Mouse (Mus musculus) heart, embryonic 12.5 days (tissue): ENCODE measurements at regions not wholly inside any gene's neighbourhood (a gene's known extent, or its start where the extent isn't known, plus 50 kb on each side); places are given as distances from the start of the nearest gene placed in this dataset.

Experiments used
- ATAC-seq: fragments of 200-750 bp; cut with Nextera tagmentation; 2 replicates; pipeline ENCODE4 v1.8.0; 2017; ENCODE audit warnings: moderate TSS enrichment, moderate library complexity; ENCODE audit not compliant: insufficient number of reproducible peaks, low FRiP score
- H3K27ac ChIP-seq: fragments of 300-500 bp; sonication (generic); 2 replicates; pipeline ENCODE4 v1.5.1; 2016; ENCODE audit warnings: mild to moderate bottlenecking, moderate library complexity; ENCODE audit not compliant: poor library complexity, severe bottlenecking
- H3K27me3 ChIP-seq: fragments of 300-500 bp; sonication (generic); replicated peaks from 2 replicates; pipeline ENCODE4 v1.6.1; 2016; ENCODE audit warnings: mild to moderate bottlenecking, moderate library complexity
- H3K36me3 ChIP-seq: fragments of 300-500 bp; sonication (generic); 2 replicates; pipeline ENCODE4 v1.6.1; 2016; ENCODE audit warnings: mild to moderate bottlenecking, moderate library complexity
- H3K4me1 ChIP-seq: fragments of 300-500 bp; sonication (generic); replicated peaks from 2 replicates; pipeline ENCODE4 v1.6.1; 2016; ENCODE audit warnings: mild to moderate bottlenecking
- H3K4me2 ChIP-seq: fragments of 300-500 bp; sonication (generic); 2 replicates; pipeline ENCODE4 v1.6.1; 2016; ENCODE audit warnings: mild to moderate bottlenecking, moderate library complexity
- H3K4me3 ChIP-seq: fragments of 300-500 bp; sonication (generic); 2 replicates; pipeline ENCODE4 v1.5.1; 2016; ENCODE audit warnings: mild to moderate bottlenecking
- H3K9ac ChIP-seq: fragments of 300-500 bp; sonication (generic); 2 replicates; pipeline ENCODE4 v1.6.1; 2016; ENCODE audit warnings: mild to moderate bottlenecking, moderate library complexity
- H3K9me3 ChIP-seq: fragments of 300-500 bp; sonication (generic); replicated peaks from 2 replicates; pipeline ENCODE4 v1.6.1; 2016; ENCODE audit warnings: mild to moderate bottlenecking, moderate library complexity
- WGBS: fragments of 180-500 bp; shearing (Covaris S2); methylation state at CpG from one replicate; pipeline ENCODE4 v1.1.7; 2016; 5-methylcytosine and 5-hydroxymethylcytosine counted together

DNA sequence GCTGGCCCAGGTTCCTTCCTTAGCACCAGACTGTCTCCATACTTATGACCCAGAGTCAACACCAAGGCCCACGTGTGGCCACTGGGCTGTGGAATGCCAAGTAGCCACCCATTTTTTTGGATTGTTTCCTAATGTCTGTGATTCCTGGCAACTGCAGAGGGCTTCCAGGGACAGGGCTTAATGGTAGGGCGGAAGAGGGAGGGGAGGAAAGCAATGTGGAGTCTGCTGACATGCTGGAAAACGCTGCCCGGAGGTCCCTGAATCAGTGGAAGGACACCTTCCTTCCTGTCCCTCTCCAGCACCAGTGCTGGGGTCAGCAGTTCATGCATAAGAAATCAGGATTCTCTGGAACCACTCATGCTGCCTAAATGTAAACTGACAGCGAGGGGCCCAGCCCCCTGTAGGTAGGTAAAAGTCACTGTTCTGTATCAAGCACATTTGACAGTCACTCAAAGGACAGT, 90.8 kb downstream of the Iyd start:
- Histone ChIP-seq H3K4me3 (no peak overlapping the region), H3K4me2 (no peak overlapping the region), H3K36me3 (no peaks in the 10 kb centered on the region), H3K27me3 (no peaks in the 10 kb centered on the region), H3K9me3 (no peaks in the 10 kb centered on the region), H3K4me1 (peaks cover 22% of the 10 kb centered on the region), H3K9ac (no peak overlapping the region), H3K27ac (peak overlapping the region; percentile 43; the same call in 1 of the 2 replicates)
- 33% methylated on average over 5 of the region's 5 CpGs for WGBS
- ATAC-seq: peak; percentile 84

GRCm38 (mm10) chr10:3633871-3634496, 93.9 kb downstream of the Iyd start:
- Histone ChIP-seq H3K4me3 (no peak overlapping the region), H3K4me2 (no peak overlapping the region), H3K27me3 (no peaks in the 10 kb centered on the region), H3K4me1 (peaks cover 22% of the 10 kb centered on the region), H3K9ac (no peak overlapping the region), H3K9me3 (no peaks in the 10 kb centered on the region), H3K27ac (peak overlapping the region; percentile 56), H3K36me3 (no peaks in the 10 kb centered on the region)
- peak; percentile 58 for ATAC-seq
- 33% methylated on average over 5 of the region's 5 CpGs for WGBS

- no peak for ATAC-seq
- no peaks in the 10 kb centered on the region for H3K9me3 ChIP-seq
- WGBS: 76% methylated on average over 5 of the region's 5 CpGs
- H3K9ac ChIP-seq: no peak overlapping the region
- no peaks in the 10 kb centered on the region for H3K36me3 ChIP-seq
- no peak overlapping the region for H3K4me2 ChIP-seq
- no peak overlapping the region for H3K4me3 ChIP-seq
- no peaks in the 10 kb centered on the region for H3K4me1 ChIP-seq
- no peak overlapping the region for H3K27ac ChIP-seq
- H3K27me3 ChIP-seq: no peaks in the 10 kb centered on the region
Observed at GRCm38 (mm10) chr10:3644111-3644510, 96.1 kb upstream of the Plekhg1 start.

GRCm38 (mm10) chr10:3645030-3645429, 95.1 kb upstream of the Plekhg1 start:
- H3K4me3 ChIP-seq: no peak overlapping the region
- 60% methylated on average over 5 of the region's 5 CpGs for WGBS
- H3K27me3 ChIP-seq: no peaks in the 10 kb centered on the region
- ATAC-seq: no peak; the same call in 1 of the 2 replicates
- H3K36me3 ChIP-seq: no peaks in the 10 kb centered on the region
- H3K9me3 ChIP-seq: no peaks in the 10 kb centered on the region
- no peaks in the 10 kb centered on the region for H3K4me1 ChIP-seq
- H3K9ac ChIP-seq: no peak overlapping the region
- H3K4me2 ChIP-seq: no peak overlapping the region
- no peak overlapping the region for H3K27ac ChIP-seq

GRCm38 (mm10) chr10:3646151-3646910, 93.8 kb upstream of the Plekhg1 start:
- H3K4me2 ChIP-seq: no peak overlapping the region
- H3K4me3 ChIP-seq: no peak overlapping the region
- no peaks in the 10 kb centered on the region for H3K4me1 ChIP-seq
- no peaks in the 10 kb centered on the region for H3K36me3 ChIP-seq
- H3K27me3 ChIP-seq: no peaks in the 10 kb centered on the region
- WGBS: 54% methylated on average over 6 of the region's 6 CpGs
- no peaks in the 10 kb centered on the region for H3K9me3 ChIP-seq
- H3K9ac ChIP-seq: no peak overlapping the region
- no peak overlapping the region for H3K27ac ChIP-seq
- ATAC-seq: no peak

GRCm38 (mm10) chr10:3647811-3648731, 92.1 kb upstream of the Plekhg1 start:
- no peak overlapping the region for H3K4me3 ChIP-seq

DNA sequence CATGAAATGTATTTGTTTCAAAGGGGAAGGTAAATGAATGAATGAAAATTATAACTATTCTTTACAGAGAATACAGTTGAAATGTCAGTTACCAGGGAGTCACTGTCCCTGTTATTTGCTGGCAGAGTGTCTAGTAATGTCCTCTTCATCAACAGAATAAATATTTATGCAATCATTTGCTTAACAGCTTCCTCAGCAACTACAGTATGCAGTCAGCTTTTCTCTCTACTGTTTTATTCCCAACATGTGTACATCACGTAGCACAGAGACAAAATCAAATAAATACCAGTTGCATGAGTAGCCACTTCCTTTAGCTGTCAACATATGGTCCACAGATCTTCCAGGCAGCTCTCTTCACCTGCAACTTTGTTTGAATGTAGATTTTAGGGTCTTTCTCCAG, 90.2 kb upstream of the Plekhg1 start:
- Histone ChIP-seq H3K4me2 (no peak overlapping the region), H3K4me1 (no peaks in the 10 kb centered on the region), H3K9me3 (no peaks in the 10 kb centered on the region), H3K9ac (no peak overlapping the region), H3K27ac (no peak overlapping the region), H3K27me3 (no peaks in the 10 kb centered on the region), H3K36me3 (no peaks in the 10 kb centered on the region), H3K4me3 (no peak overlapping the region)
- WGBS: 49% methylated on average over 1 of the region's 1 CpGs
- ATAC-seq: no peak

More at GRCm38 (mm10) chr10:3647811-3648731, 92.1 kb upstream of the Plekhg1 start:
- H3K4me1 ChIP-seq: no peaks in the 10 kb centered on the region
- H3K36me3 ChIP-seq: no peaks in the 10 kb centered on the region
- H3K9ac ChIP-seq: no peak overlapping the region
- 60% methylated on average over 7 of the region's 7 CpGs for whole genome bisulfite sequencing
- H3K27ac ChIP-seq: no peak overlapping the region
- H3K9me3 ChIP-seq: no peaks in the 10 kb centered on the region
- H3K27me3 ChIP-seq: no peaks in the 10 kb centered on the region
- no peak overlapping the region for H3K4me2 ChIP-seq
- ATAC-seq: no peak

DNA sequence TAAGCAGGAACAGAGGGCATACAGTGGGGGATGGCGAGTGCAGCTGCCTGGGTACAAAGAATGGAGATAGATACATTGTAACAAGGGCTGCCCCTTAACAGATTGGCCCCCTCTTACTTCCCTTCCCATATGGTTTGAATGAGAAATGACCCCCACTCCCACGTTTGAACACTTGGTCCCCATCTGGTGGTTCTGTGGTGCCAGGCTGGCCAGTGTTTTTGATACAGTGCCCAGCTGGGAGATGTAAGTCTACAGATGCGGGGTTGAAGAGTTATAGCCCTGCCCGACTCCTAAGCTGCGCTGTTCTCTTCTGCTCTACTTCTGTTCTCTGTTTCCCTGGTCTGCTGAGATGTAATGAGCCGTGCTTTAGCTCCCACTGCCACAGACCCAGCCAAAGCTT, 89.6 kb upstream of the Plekhg1 start:
- H3K27me3 ChIP-seq: no peaks in the 10 kb centered on the region

GRCm38 (mm10) chr10:3652522-3652921, 87.6 kb upstream of the Plekhg1 start:
- 81% methylated on average over 3 of the region's 3 CpGs for WGBS
- Histone ChIP-seq H3K36me3 (no peaks in the 10 kb centered on the region), H3K27me3 (no peaks in the 10 kb centered on the region), H3K4me3 (no peak overlapping the region), H3K9me3 (no peaks in the 10 kb centered on the region), H3K27ac (no peak overlapping the region), H3K9ac (no peak overlapping the region), H3K4me2 (no peak overlapping the region), H3K4me1 (no peaks in the 10 kb centered on the region)
- ATAC-seq: no peak

More for the DNA sequence above, 89.6 kb upstream of the Plekhg1 start:
- no peaks in the 10 kb centered on the region for H3K9me3 ChIP-seq
- 74% methylated on average over 6 of the region's 6 CpGs for WGBS
- ATAC-seq: no peak
- H3K4me2 ChIP-seq: no peak overlapping the region
- H3K4me1 ChIP-seq: no peaks in the 10 kb centered on the region
- H3K27ac ChIP-seq: no peak overlapping the region
- H3K4me3 ChIP-seq: no peak overlapping the region
- no peaks in the 10 kb centered on the region for H3K36me3 ChIP-seq
- H3K9ac ChIP-seq: no peak overlapping the region

DNA sequence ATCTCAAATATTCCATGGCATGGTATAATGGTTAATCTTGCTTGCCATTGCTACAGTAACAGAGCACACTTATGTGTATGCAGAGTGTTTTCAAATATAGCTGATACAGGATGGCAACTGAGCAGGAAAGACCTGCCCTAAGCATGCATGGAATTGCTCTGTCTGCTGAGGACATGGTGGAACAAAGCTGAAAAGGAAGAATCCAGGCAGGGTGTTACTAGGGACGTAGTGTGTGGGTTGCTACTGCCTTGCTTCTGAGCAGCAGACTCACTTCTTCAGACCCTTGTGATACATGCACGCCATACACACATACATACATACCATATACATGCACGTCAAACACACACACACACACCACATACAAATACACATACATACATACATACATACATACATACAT, 84.1 kb upstream of the Plekhg1 start:
- WGBS: 78% methylated on average over 3 of the region's 3 CpGs
- H3K4me3 ChIP-seq: no peak overlapping the region
- no peak overlapping the region for H3K9ac ChIP-seq
- no peaks in the 10 kb centered on the region for H3K9me3 ChIP-seq
- no peak overlapping the region for H3K4me2 ChIP-seq
- ATAC-seq: no peak
- H3K4me1 ChIP-seq: no peaks in the 10 kb centered on the region
- H3K27me3 ChIP-seq: no peaks in the 10 kb centered on the region
- no peak overlapping the region for H3K27ac ChIP-seq
- H3K36me3 ChIP-seq: no peaks in the 10 kb centered on the region

DNA sequence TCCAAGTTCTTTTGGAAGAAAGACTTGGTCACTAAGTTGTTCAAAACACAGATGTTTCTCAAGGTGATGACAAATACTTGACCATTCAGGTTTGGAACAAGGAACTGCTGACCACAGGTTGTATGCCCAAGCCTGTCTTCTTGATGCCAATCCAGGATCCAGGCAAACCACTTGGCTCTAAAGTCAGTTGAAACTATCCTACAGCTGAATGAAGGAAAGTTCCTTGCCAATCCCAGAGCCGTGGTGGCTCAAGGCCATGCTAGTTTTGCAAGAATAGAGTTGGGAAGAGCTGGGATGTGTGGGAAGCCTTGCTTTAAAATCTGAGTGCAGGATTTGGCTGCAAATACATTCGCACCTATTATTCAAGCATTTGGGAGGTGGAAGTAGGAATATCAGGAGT, 78.0 kb upstream of the Plekhg1 start:
- Histone ChIP-seq H3K36me3 (no peaks in the 10 kb centered on the region), H3K9ac (no peak overlapping the region), H3K27me3 (no peaks in the 10 kb centered on the region), H3K4me2 (no peak overlapping the region), H3K4me1 (no peaks in the 10 kb centered on the region), H3K9me3 (no peaks in the 10 kb centered on the region), H3K4me3 (no peak overlapping the region), H3K27ac (no peak overlapping the region)
- no peak for ATAC-seq
- 69% methylated on average over 2 of the region's 2 CpGs for WGBS
